Mouse (Mus musculus) testis, adult 2 months (tissue): ENCODE results near the gene Chchd4. TPM values are rescaled to one million over a fixed set of nuclear protein-coding genes. Genes with fewer than 3 reads are reported as not detected.
"Not testable (repeated sequence)": the region's sequence is repeated elsewhere in the genome, so short reads cannot be mapped to it uniquely, and the experiment has no call there.

Source experiments
- H3K27ac ChIP-seq: fragments of 200-500 bp; 2 replicates; pipeline ENCODE4 v1.5.1; 2012; ENCODE audit warnings: low read depth, low read length; ENCODE audit not compliant: control insufficient read depth, insufficient read depth
- H3K27me3 ChIP-seq: fragments of 200-500 bp; 2 replicates; pipeline ENCODE4 v1.6.1; 2012; ENCODE audit warnings: mild to moderate bottlenecking, low read length, moderate library complexity; ENCODE audit not compliant: control insufficient read depth, insufficient read depth
- H3K36me3 ChIP-seq: fragments of 200-500 bp; 2 replicates; pipeline ENCODE4 v1.6.1; 2012; ENCODE audit warnings: mild to moderate bottlenecking, low read length; ENCODE audit not compliant: control insufficient read depth, insufficient read depth
- H3K4me1 ChIP-seq: fragments of 200-500 bp; 2 replicates; pipeline ENCODE4 v1.6.1; 2012; ENCODE audit warnings: low read length; ENCODE audit not compliant: control insufficient read depth, insufficient read depth
- H3K4me3 ChIP-seq: fragments of 200-500 bp; 2 replicates; pipeline ENCODE4 v1.5.1; 2012; ENCODE audit warnings: low read depth, mild to moderate bottlenecking, low read length, moderate library complexity, mixed read lengths; ENCODE audit not compliant: control insufficient read depth
- CTCF ChIP-seq: fragments of 200-500 bp; IDR thresholded peaks from 2 replicates; pipeline ENCODE4 v1.5.1; 2012; ENCODE audit warnings: low read depth, mild to moderate bottlenecking, inconsistent platforms, low read length, moderate library complexity; ENCODE audit not compliant: control insufficient read depth, insufficient read depth, insufficient replicate concordance
- POLR2A ChIP-seq: fragments of 200-500 bp; IDR thresholded peaks from 2 replicates; pipeline ENCODE4 v1.6.1; 2012; ENCODE audit warnings: low read depth, mild to moderate bottlenecking, inconsistent platforms, low read length, moderate library complexity; ENCODE audit not compliant: control insufficient read depth
- polyA plus RNA-seq: library from polyadenylated mRNA; depleted of rRNA; stranded (reverse); fragments of >200 nt; gene quantifications from 2 replicates; pipeline ENCODE4 v1.2.3, GENCODE M21; 2012

Gene Chchd4
- polyA plus RNA-seq, 1 experiment = 4.1 TPM

GRCm38 (mm10) chr6:91472319-91472718 lies 1.0 kb downstream of the Chchd4 start:
- Histone ChIP-seq H3K36me3 (no peaks in the 10 kb centered on the region), H3K4me1 (peaks cover 12% of the 10 kb centered on the region), H3K27me3 (no peaks in the 10 kb centered on the region), H3K4me3 (peak overlapping the region; percentile 86), H3K27ac (peak overlapping the region; percentile 82; the same call in 1 of the 2 replicates)
- TF ChIP-seq CTCF (no peak), POLR2A (no peak)

GRCm38 (mm10) chr6:91471427-91471826 lies 1.9 kb downstream of the Chchd4 start:
- H3K4me3 ChIP-seq, H3K27me3 ChIP-seq, H3K27ac ChIP-seq, H3K36me3 ChIP-seq: not testable (repeated sequence)
- H3K4me1 ChIP-seq = peaks cover 12% of the 10 kb centered on the region

GRCm38 (mm10) chr6:91470712-91471111 lies 2.6 kb downstream of the Chchd4 start:
- H3K4me1 ChIP-seq = peaks cover 12% of the 10 kb centered on the region
- no peak overlapping the region for H3K27ac ChIP-seq
- no peaks in the 10 kb centered on the region; the same call in 1 of the 2 replicates for H3K36me3 ChIP-seq
- H3K27me3 ChIP-seq = no peaks in the 10 kb centered on the region
- H3K4me3 ChIP-seq = no peak overlapping the region
- TF ChIP-seq POLR2A = no peak
- TF ChIP-seq CTCF = no peak

GRCm38 (mm10) chr6:91467106-91467505 lies 6.2 kb downstream of the Chchd4 start:
- Histone ChIP-seq H3K36me3 (no peaks in the 10 kb centered on the region; the same call in 1 of the 2 replicates), H3K4me1 (peaks cover 3% of the 10 kb centered on the region), H3K4me3 (no peak overlapping the region), H3K27ac (no peak overlapping the region), H3K27me3 (no peaks in the 10 kb centered on the region)
- TF ChIP-seq CTCF (no peak), POLR2A (no peak)

- no peaks in the 10 kb centered on the region; the same call in 1 of the 2 replicates for H3K36me3 ChIP-seq
- no peak for TF ChIP-seq CTCF
- TF ChIP-seq POLR2A = no peak
- H3K4me1 ChIP-seq = no peaks in the 10 kb centered on the region; the same call in 1 of the 2 replicates
- no peaks in the 10 kb centered on the region for H3K27me3 ChIP-seq
- H3K27ac ChIP-seq = no peak overlapping the region
- H3K4me3 ChIP-seq = no peak overlapping the region
These were observed 7.6 kb downstream of the Chchd4 start for GRCm38 (mm10) chr6:91465756-91466155.

- Histone ChIP-seq H3K27ac (no peak overlapping the region), H3K36me3 (no peaks in the 10 kb centered on the region), H3K4me1 (no peaks in the 10 kb centered on the region), H3K27me3 (no peaks in the 10 kb centered on the region), H3K4me3 (no peak overlapping the region)
- TF ChIP-seq CTCF (no peak), POLR2A (no peak)
These were observed 13.9 kb downstream of the Chchd4 start for GRCm38 (mm10) chr6:91459471-91459870.

- no peaks in the 10 kb centered on the region for H3K27me3 ChIP-seq
- no peaks in the 10 kb centered on the region for H3K4me1 ChIP-seq
- TF ChIP-seq CTCF (no peak), POLR2A (no peak)
- no peak overlapping the region for H3K4me3 ChIP-seq
- no peak overlapping the region for H3K27ac ChIP-seq
- no peaks in the 10 kb centered on the region for H3K36me3 ChIP-seq
These were observed 18.8 kb downstream of the Chchd4 start for GRCm38 (mm10) chr6:91454546-91454945.

- Histone ChIP-seq H3K4me3 (no peak overlapping the region), H3K27me3 (no peaks in the 10 kb centered on the region), H3K4me1 (no peaks in the 10 kb centered on the region), H3K27ac (no peak overlapping the region), H3K36me3 (no peaks in the 10 kb centered on the region)
- no peak for TF ChIP-seq CTCF
- TF ChIP-seq POLR2A = no peak
These were observed 21.3 kb downstream of the Chchd4 start for GRCm38 (mm10) chr6:91452056-91452455.
